Mouse (Mus musculus) natural killer cell, adult 2 months (primary cell): ENCODE data around the gene Sphk1.

Experiments
- DNase-seq, 2 experiments: peaks; one replicate each; pipeline ENCODE4 v3.0.0; 2022; ENCODE audit warnings: low spot score in 2 of 2

Sphk1 gene

DNA sequence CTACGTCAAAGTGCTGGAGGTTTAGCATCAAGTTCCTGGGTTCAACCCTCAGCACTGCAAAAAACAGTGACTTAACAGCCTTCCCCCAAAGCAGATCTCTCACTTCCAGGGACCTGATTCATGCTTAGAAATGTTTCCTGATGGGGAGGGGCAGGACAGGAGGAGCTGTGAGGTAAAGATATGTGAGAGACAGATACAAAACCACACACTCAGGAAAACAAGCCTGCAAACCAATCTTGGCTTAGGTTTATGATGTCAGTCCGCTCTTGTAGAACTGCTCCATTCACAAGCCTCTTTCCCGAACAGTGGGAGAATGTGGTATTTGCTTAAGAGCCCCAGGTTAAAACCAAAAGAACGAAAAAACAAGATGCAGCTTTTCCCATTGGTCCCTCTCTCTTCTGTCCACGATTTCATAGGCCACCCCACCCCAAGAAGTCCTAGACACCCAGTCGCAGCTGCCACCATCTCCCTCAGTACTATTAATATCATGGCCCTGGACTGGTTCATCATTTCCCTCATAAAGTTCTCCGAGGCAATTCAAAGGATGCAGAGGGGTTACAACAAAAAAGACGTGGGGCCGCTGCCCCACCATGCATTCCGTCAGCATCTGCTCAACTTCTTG, 49.4 kb downstream of the Sphk1 start:
- DNase-seq, result no peak

DNA sequence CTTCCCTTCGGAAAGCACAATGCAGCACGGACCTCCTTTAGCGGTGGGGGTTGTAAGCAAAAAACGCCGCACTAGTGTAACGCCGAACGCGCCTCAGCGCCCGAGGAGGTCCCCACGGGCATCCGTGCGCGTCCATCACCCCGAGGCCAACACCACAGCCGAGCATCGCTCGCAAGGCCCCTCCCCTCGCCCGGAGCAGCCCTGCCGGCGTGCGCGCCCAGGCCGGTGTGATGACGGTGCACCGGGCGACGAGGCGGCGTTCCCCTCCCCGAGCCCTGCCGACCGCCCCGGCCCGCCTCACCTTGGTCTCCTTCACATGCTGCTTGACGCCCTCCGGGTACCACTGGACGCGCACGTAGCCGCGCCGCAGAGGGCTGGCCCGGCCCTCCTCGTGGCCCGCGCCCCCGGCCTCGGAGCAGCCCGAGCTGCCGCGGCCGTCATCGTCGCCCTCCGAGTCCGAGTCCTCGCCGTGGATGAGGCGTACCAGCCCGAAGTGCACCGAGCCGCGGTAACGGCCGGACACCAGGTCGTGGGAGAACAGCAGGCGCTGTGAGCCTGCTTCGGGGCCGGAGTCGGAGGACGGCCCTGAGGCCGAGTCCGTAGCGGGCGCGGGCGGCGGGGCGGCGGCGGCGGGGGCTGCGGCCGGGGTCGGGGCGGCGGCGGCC, 50.1 kb downstream of the Sphk1 start:
- peak in 1 of 2 experiments; percentile 34 for DNase-seq

DNA sequence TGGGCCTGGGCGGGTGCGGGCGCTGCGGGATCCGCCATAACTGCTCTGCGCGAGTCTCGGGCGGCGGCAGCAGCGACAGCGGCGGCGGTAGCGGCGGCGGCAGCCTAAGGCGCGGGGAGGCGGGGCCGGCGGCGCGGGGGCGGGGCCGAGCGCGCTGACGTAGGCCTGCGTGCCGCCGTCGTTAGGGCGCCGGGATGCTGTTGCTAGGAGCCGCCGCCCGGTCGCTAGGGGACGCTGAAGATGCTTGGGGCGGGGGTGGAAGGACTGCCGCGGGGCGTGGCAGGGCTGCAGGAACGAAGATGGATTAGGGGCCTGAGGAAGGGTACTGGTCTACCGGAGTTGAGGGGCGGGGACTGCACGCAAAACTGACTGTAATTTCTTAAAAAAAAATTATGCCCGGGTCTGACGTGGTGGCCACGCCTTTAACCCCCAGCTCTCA, 50.7 kb downstream of the Sphk1 start, which contains the start of gene Ube2o:
Ube2o (minus strand) TSS at position 72 of the 439 bp plus-strand sequence.
- DNase-seq, result peak; percentile 77 to 88

DNA sequence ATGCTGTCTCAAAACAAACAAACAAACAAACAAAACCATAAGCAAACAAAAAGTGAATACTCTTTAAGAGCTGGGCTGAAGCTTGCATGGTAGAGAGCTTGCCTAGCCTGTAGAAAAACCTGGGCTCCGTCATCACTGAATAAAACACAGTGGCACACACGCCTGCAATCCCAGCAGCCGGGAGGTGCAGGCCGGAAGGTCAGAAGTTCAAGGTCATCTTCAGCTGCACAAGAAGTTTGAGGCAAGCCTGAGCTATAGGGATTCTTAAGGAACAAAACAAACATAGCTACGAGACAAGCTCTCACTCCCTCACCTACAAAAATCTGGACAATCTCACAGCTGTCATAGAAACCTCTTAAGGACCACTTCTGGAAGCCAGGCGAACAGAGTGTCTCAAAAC, 55.0 kb downstream of the Sphk1 start:
- no peak for DNase-seq
